9 mouse cellular contexts compared by ENCODE assay signal in the genomic region with DNA sequence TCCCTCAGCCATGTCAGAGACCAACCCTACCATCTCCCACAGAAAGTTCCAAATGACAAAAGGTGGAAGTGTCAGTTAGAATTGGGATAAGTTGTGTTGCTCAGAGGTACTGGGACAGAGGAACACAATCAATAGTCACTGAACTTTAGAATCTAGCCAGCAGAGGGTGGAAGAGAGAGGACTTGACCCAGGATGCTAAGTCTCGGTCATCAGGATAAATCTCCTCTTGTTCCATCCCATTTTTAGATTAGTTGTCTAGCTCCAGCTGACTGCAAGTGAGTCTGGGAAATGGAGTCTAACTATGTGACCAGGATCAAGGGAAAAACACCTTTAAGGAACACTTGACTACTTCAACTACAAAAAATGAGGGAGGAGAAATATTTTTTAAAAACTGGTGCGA.
A peak's percentile ranks its signal among the peaks of the same experiment; 100 is the strongest.
DNase-seq lines count a peak whose midpoint lies in the region; ATAC-seq and TF ChIP-seq lines count a peak whose summit lies in the region.
"Had no signal": no experiment of that assay in that cellular context is flagged by ENCODE, and none has a peak within 500 bp of the region (broad histone marks: within the 10 kb centered on the region; RNA-seq: fewer than 3 reads in every experiment).

No protein-coding gene starts in this region.

- no peaks in the 10 kb centered on the region for H3K9me3 ChIP-seq in lung, embryonic 14.5 days (ENCODE audit: low read depth, low read length)

- no peak overlapping the region for H3K27ac ChIP-seq in cerebellum, adult 2 months (ENCODE audit: insufficient read depth, low read length)
- no peak overlapping the region for H3K27ac ChIP-seq in lung, embryonic 14.5 days (ENCODE audit: low read depth)

- no peak overlapping the region for H3K4me2 ChIP-seq in lung, embryonic 14.5 days

- no peak for ATAC-seq in lung, embryonic 14.5 days (ENCODE audit: insufficient read depth)

- no peak for TF ChIP-seq POLR2A in cerebellum, adult 2 months (IDR thresholded peaks at IDR 0.05; ENCODE audit: borderline replicate concordance, insufficient read depth, low read length)

- WGBS in cerebellum, adult 2 months = 79% methylated on average over 2 of the region's 2 CpGs
- WGBS in lung, embryonic 14.5 days = 61% methylated on average over 2 of the region's 2 CpGs

- no peaks in the 10 kb centered on the region for H3K36me3 ChIP-seq in lung, embryonic 14.5 days (ENCODE audit: insufficient read depth)

- no peak overlapping the region for H3K4me3 ChIP-seq in cerebellum, adult 2 months (replicated peaks; ENCODE audit: insufficient read depth, low read depth, low read length)
- no peak overlapping the region for H3K4me3 ChIP-seq in lung, embryonic 14.5 days (ENCODE audit: low read depth, low read length)

- no peaks in the 10 kb centered on the region for H3K4me1 ChIP-seq in cerebellum, adult 2 months (ENCODE audit: control insufficient read depth, insufficient read depth, low read length)
- H3K4me1 ChIP-seq in lung, embryonic 14.5 days (ENCODE audit: insufficient read depth) = no peaks in the 10 kb centered on the region

- no peak for TF ChIP-seq CTCF in cerebellum, adult 2 months (IDR thresholded peaks at IDR 0.05; ENCODE audit: borderline replicate concordance, insufficient read depth, low read depth, low read length)
- TF ChIP-seq CTCF in lung, embryonic 14.5 days (IDR thresholded peaks at IDR 0.05; ENCODE audit: low read depth) = peak; percentile 25

- no peaks in the 10 kb centered on the region for H3K27me3 ChIP-seq in cerebellum, adult 2 months (ENCODE audit: control insufficient read depth, insufficient read depth, low read length)
- H3K27me3 ChIP-seq in lung, embryonic 14.5 days (ENCODE audit: insufficient read depth, low read length) = no peaks in the 10 kb centered on the region

- no peak overlapping the region for H3K9ac ChIP-seq in lung, embryonic 14.5 days

- DNase-seq in cerebellum, adult 9-10 months = peak; percentile 4
- no peak for DNase-seq in cerebellum, adult 2 months
- DNase-seq in kidney, adult 9 months = peak; percentile 78
- no peak for DNase-seq in kidney, adult 18-20 months
- DNase-seq in NIH3T3 (ENCODE audit: low read depth) = peak; percentile 8
- DNase-seq in lung, embryonic 14.5 days = peak; percentile 13
- no peak for DNase-seq in natural killer cell, adult 2 months (ENCODE audit: low spot score in 2 of 2)
- no peak for DNase-seq in right cerebral cortex, postnatal 25 days
- DNase-seq: cerebellum, postnatal 14 days had no signal

Comparison
In these comparisons a context has a peak if more than half of its experiments do, and no peak if none do; other contexts are left out.
1. DNase-seq: peak in cerebellum, adult 9-10 months (single experiment), kidney, adult 9 months (single experiment), NIH3T3 (single experiment) and lung, embryonic 14.5 days (single experiment); none in cerebellum, adult 2 months (0 of 2), kidney, adult 18-20 months (single experiment), natural killer cell, adult 2 months (0 of 2) and right cerebral cortex, postnatal 25 days (single experiment).